Mouse (Mus musculus) intestine, embryonic 15.5 days (tissue): ENCODE data around the gene Prkar1b. TPM values are rescaled to one million over a fixed set of nuclear protein-coding genes. Genes with fewer than 3 reads are reported as not detected.

Experiments used
- polyA plus RNA-seq: library from polyadenylated mRNA; unstranded; fragments of >200 nt; fragmentation: Nextera tagmentation; extraction: Ambion mirVana; gene quantifications from 2 replicates; pipeline ENCODE4 v1.2.1, GENCODE M21; 2015

Gene Prkar1b
- polyA plus RNA-seq, 1 experiment from 2014 or later: 26.1 TPM

Other genes with a start within 250 kb of the Prkar1b start
- 48.5 and 48.8 TPM in 2 replicates for gene Pdgfa, start 152.6 kb downstream of the Prkar1b start, polyA plus RNA-seq
- 7.0 and 7.5 TPM in 2 replicates for gene Dnaaf5, start 222 bp upstream of the Prkar1b start, polyA plus RNA-seq
- gene Sun1, start 50.6 kb upstream of the Prkar1b start, polyA plus RNA-seq: 39.8 and 41.2 TPM in 2 replicates
- 147 and 148 TPM in 2 replicates for gene Get4, start 102.3 kb upstream of the Prkar1b start, polyA plus RNA-seq
- gene Adap1, start 175.6 kb upstream of the Prkar1b start, polyA plus RNA-seq: 20.1 and 20.5 TPM in 2 replicates
- 162 and 168 TPM in 2 replicates for gene Cox19, start 201.4 kb upstream of the Prkar1b start, polyA plus RNA-seq
- gene Cyp2w1, start 202.6 kb upstream of the Prkar1b start, polyA plus RNA-seq: 23.5 and 25.8 TPM in 2 replicates
- gene Gpr146, start 227.7 kb upstream of the Prkar1b start, polyA plus RNA-seq: 2.2 and 2.7 TPM in 2 replicates